Comparison of ENCODE assay signal across 27 mouse cellular contexts in genomic region chr10:14024971-14025370, GRCm38 (mm10). TPM values are rescaled to one million over a fixed set of nuclear protein-coding genes. Genes with fewer than 3 reads are reported as not detected.
DNase-seq lines count a peak whose midpoint lies in the region; ATAC-seq and TF ChIP-seq lines count a peak whose summit lies in the region.
"Had no signal": no experiment of that assay in that cellular context is flagged by ENCODE, and none has a peak within 500 bp of the region (broad histone marks: within the 10 kb centered on the region; RNA-seq: fewer than 3 reads in every experiment).

No protein-coding gene starts in this region.

- no peaks in the 10 kb centered on the region for H3K36me3 ChIP-seq in heart, postnatal 0 days (replicated peaks; ENCODE audit: control insufficient read depth, insufficient read depth, low read length)
- H3K36me3 ChIP-seq: embryonic facial prominence, embryonic 12.5 days; embryonic facial prominence, embryonic 15.5 days; G1E; hindbrain, embryonic 10.5 days; hindbrain, embryonic 13.5 days; intestine, embryonic 15.5 days had no signal

- no peak for TF ChIP-seq EP300 in heart, postnatal 0 days (IDR thresholded peaks at IDR 0.05; ENCODE audit: low read depth)

- no peak for ATAC-seq in heart, postnatal 0 days (ENCODE audit: insufficient read depth, low read depth)
- ATAC-seq: forebrain, embryonic 14.5 days; forebrain, postnatal 0 days; hindbrain, embryonic 16.5 days; intestine, embryonic 15.5 days; Patski had no signal

- H3K4me3 ChIP-seq in heart, postnatal 0 days (ENCODE audit: low read depth, low read length), result no peak overlapping the region
- H3K4me3 ChIP-seq: embryonic facial prominence, embryonic 12.5 days; embryonic facial prominence, embryonic 15.5 days; heart, embryonic 13.5 days; hindbrain, embryonic 10.5 days; hindbrain, embryonic 13.5 days; intestine, embryonic 15.5 days had no signal

- 79% methylated on average over 7 of the region's 7 CpGs for WGBS in heart, postnatal 0 days

- no peak overlapping the region for H3K9ac ChIP-seq in heart, postnatal 0 days (replicated peaks; ENCODE audit: low read depth, low read length)
- H3K9ac ChIP-seq: embryonic facial prominence, embryonic 12.5 days; embryonic facial prominence, embryonic 15.5 days; forebrain, postnatal 0 days; heart, embryonic 13.5 days; hindbrain, embryonic 13.5 days; intestine, embryonic 15.5 days had no signal

- no peak overlapping the region for H3K27ac ChIP-seq in heart, postnatal 0 days (ENCODE audit: low read depth)
- H3K27ac ChIP-seq: embryonic facial prominence, embryonic 12.5 days; embryonic facial prominence, embryonic 15.5 days; heart, embryonic 13.5 days; hindbrain, embryonic 10.5 days; hindbrain, embryonic 13.5 days; intestine, embryonic 15.5 days had no signal

- H3K9me3 ChIP-seq in heart, postnatal 0 days (replicated peaks; ENCODE audit: control insufficient read depth, low read length), result no peaks in the 10 kb centered on the region
- H3K9me3 ChIP-seq: embryonic facial prominence, embryonic 12.5 days; embryonic facial prominence, embryonic 15.5 days; G1E; heart, embryonic 13.5 days; hindbrain, embryonic 10.5 days; hindbrain, embryonic 13.5 days; intestine, embryonic 15.5 days had no signal

- H3K4me2 ChIP-seq in heart, postnatal 0 days (ENCODE audit: low read depth, low read length), result no peak overlapping the region
- H3K4me2 ChIP-seq: embryonic facial prominence, embryonic 12.5 days; embryonic facial prominence, embryonic 15.5 days; heart, embryonic 13.5 days; hindbrain, embryonic 13.5 days; intestine, embryonic 15.5 days had no signal

- H3K4me1 ChIP-seq in heart, postnatal 0 days (ENCODE audit: control insufficient read depth, insufficient read depth), result peaks cover 17% of the 10 kb centered on the region
- H3K4me1 ChIP-seq: embryonic facial prominence, embryonic 12.5 days; intestine, embryonic 15.5 days had no signal

- peak; percentile 13; the same call in 1 of the 2 replicates for TF ChIP-seq CTCF in heart, postnatal 0 days (IDR thresholded peaks at IDR 0.05; ENCODE audit: low read depth)

- no peaks in the 10 kb centered on the region for H3K27me3 ChIP-seq in heart, postnatal 0 days (ENCODE audit: control insufficient read depth, insufficient read depth, low read length)
- H3K27me3 ChIP-seq: CH12.LX; embryonic facial prominence, embryonic 12.5 days; embryonic facial prominence, embryonic 15.5 days; heart, embryonic 13.5 days; hindbrain, embryonic 13.5 days; intestine, embryonic 15.5 days; Patski had no signal

- peak; percentile 60 for DNase-seq in gastrocnemius, adult 18-20 months (ENCODE audit: low spot score)
- DNase-seq in gastrocnemius, postnatal 10 days, result no peak
- DNase-seq in gastrocnemius, postnatal 25 days, result peak; percentile 55
- DNase-seq in gastrocnemius, postnatal 4 days (ENCODE audit: low spot score in 2 of 2), result no peak
- DNase-seq in heart, postnatal 0 days (ENCODE audit: low spot score), result no peak
- DNase-seq in heart, postnatal 36 days, result no peak
- no peak for DNase-seq in cerebellum, postnatal 25 days
- DNase-seq: adrenal gland, postnatal 10 days; adrenal gland, postnatal 36 days; B cell, adult 2 months; cerebellum, adult 18-20 months; cerebellum, adult 9-10 months; cerebellum, postnatal 14 days; forebrain, postnatal 0 days; kidney, adult 11 months; kidney, adult 8-10 months had no signal

- intact Hi-C loops in heart, postnatal 36 days (cut with DNase I), result no loop called here

RNA-seq across cellular contexts. Expression of gene Hivep2, which starts 59.1 kb away (rescaled TPM):
- 10 to 100 TPM; 47.5 to 48.3 TPM for total RNA-seq in gastrocnemius, adult 18-20 months (2021)
- 10 to 100 TPM; 53.4 to 64.4 TPM for total RNA-seq in gastrocnemius, postnatal 10 days (2021)
- 10 to 100 TPM; 32.0 to 41.5 TPM for total RNA-seq in gastrocnemius, postnatal 25 days (2021)
- 10 to 100 TPM; 58.4 to 64.3 TPM for total RNA-seq in gastrocnemius, postnatal 4 days (2021)
- 11.6 and 11.9 TPM in 2 replicates for total RNA-seq in heart, postnatal 0 days (2014; rRNA removed; ENCODE audit: low replicate concordance)
- 3.7 and 3.8 TPM in 2 replicates for polyA plus RNA-seq in heart, postnatal 0 days (2015; fragmentation: Nextera tagmentation; extraction: Ambion mirVana)
- total RNA-seq in heart, postnatal 36 days (2021), result 10 to 100 TPM; 23.5 to 25.2 TPM
- polyA plus RNA-seq: G1E had no signal

Comparison
In these comparisons a context has a peak if more than half of its experiments do, and no peak if none do; other contexts are left out.
1. DNase-seq: peak in gastrocnemius, adult 18-20 months (single experiment) and gastrocnemius, postnatal 25 days (single experiment); none in gastrocnemius, postnatal 10 days (single experiment), gastrocnemius, postnatal 4 days (0 of 2), heart, postnatal 0 days (single experiment), heart, postnatal 36 days (0 of 2) and cerebellum, postnatal 25 days (0 of 2).